Mouse (Mus musculus): ENCODE data around the gene Psmd9. TPM values are rescaled to one million over a fixed set of nuclear protein-coding genes. Genes with fewer than 3 reads are reported as not detected.

The Psmd9 gene
- total RNA-seq, 2 experiments from 2014 or later, result 22.8 to 24.8 TPM

Other genes with a start within 250 kb of the Psmd9 start
- 10 to 100 TPM; 27.7 to 29.5 TPM for gene Kdm2b, start 179.6 kb upstream of the Psmd9 start, total RNA-seq (2021)
- 10 to 100 TPM; 19.2 to 19.8 TPM for gene Orai1, start 154.3 kb upstream of the Psmd9 start, total RNA-seq (2021)
- not detected for gene Morn3, start 122.4 kb upstream of the Psmd9 start, total RNA-seq (2021)
- gene Tmem120b, start 101.0 kb upstream of the Psmd9 start, total RNA-seq (2021), result 10 to 100 TPM; 12.1 to 12.7 TPM
- under 1 TPM; 0.36 to 0.71 TPM for gene Rhof, start 36.7 kb upstream of the Psmd9 start, total RNA-seq (2021)
- gene Setd1b, start 27.2 kb upstream of the Psmd9 start, total RNA-seq (2021), result 10 to 100 TPM; 22.2 to 23.0 TPM
- gene Hpd, start 13.3 kb downstream of the Psmd9 start, total RNA-seq (2021), result not detected
- gene Wdr66, start 82.7 kb downstream of the Psmd9 start, total RNA-seq (2021), result 1 to 10 TPM; 2.2 to 3.3 TPM
- 10 to 100 TPM; 14.1 to 14.8 TPM for gene Bcl7a, start 174.4 kb downstream of the Psmd9 start, total RNA-seq (2021)
- 10 to 100 TPM; 19.2 to 21.0 TPM for gene Mlxip, start 225.4 kb downstream of the Psmd9 start, total RNA-seq (2021)